Mouse (Mus musculus): ENCODE measurements around the gene Zfhx2. TPM values are rescaled to one million over a fixed set of nuclear protein-coding genes. Genes with fewer than 3 reads are reported as not detected.

Zfhx2 gene
- polyA plus RNA-seq, 1 experiment: 0.63 TPM

- Histone ChIP-seq H3K79me3 (ENCODE audit: low read depth) (no peaks in the 10 kb centered on the region), H3K4me3 (ENCODE audit: insufficient read depth, poor library complexity, severe bottlenecking) (no peak overlapping the region), H3K79me2 (ENCODE audit: control insufficient read depth, insufficient read depth) (no peaks in the 10 kb centered on the region), H3K36me3 (ENCODE audit: control insufficient read depth, insufficient read depth) (no peaks in the 10 kb centered on the region), H3ac (ENCODE audit: control insufficient read depth, insufficient read length, low read depth) (no peak overlapping the region), H3K27me3 (ENCODE audit: control insufficient read depth, insufficient read depth, insufficient read length) (peaks cover 39% of the 10 kb centered on the region)
- TF ChIP-seq MYOD1 (IDR thresholded peaks at IDR 0.05; ENCODE audit: control insufficient read depth, insufficient read length, low read depth): no peak
- TF ChIP-seq MYOG (IDR thresholded peaks at IDR 0.05; ENCODE audit: control insufficient read depth, extremely low read depth, insufficient read length): no peak
- TF ChIP-seq CEBPB (IDR thresholded peaks at IDR 0.05; ENCODE audit: low read depth): no peak
- no peak for TF ChIP-seq USF1 (IDR thresholded peaks at IDR 0.05; ENCODE audit: low read depth)
- no peak for TF ChIP-seq CTCF (IDR thresholded peaks at IDR 0.05; ENCODE audit: control insufficient read depth, insufficient read depth, insufficient read length)
- no peak for TF ChIP-seq MAX (IDR thresholded peaks at IDR 0.05)
Measured at GRCm38 (mm10) chr14:55109048-55109873, 17.1 kb upstream of the Zfhx2 start.

- H3K27me3 ChIP-seq (ENCODE audit: control insufficient read depth, insufficient read depth, insufficient read length): peaks cover 30% of the 10 kb centered on the region
Measured at GRCm38 (mm10) chr14:55108202-55108870, 16.2 kb upstream of the Zfhx2 start.

GRCm38 (mm10) chr14:55106990-55107389, 14.9 kb upstream of the Zfhx2 start:
- no peaks in the 10 kb centered on the region for H3K79me2 ChIP-seq (ENCODE audit: control insufficient read depth, insufficient read depth)
- no peak overlapping the region for H3K4me3 ChIP-seq (ENCODE audit: insufficient read depth, poor library complexity, severe bottlenecking)
- no peak overlapping the region for H3ac ChIP-seq (ENCODE audit: control insufficient read depth, insufficient read length, low read depth)
- no peaks in the 10 kb centered on the region for H3K36me3 ChIP-seq (ENCODE audit: control insufficient read depth, insufficient read depth)
- no peaks in the 10 kb centered on the region for H3K79me3 ChIP-seq (ENCODE audit: low read depth)
- peaks cover 25% of the 10 kb centered on the region for H3K27me3 ChIP-seq (ENCODE audit: control insufficient read depth, insufficient read depth, insufficient read length)
- TF ChIP-seq CTCF (IDR thresholded peaks at IDR 0.05; ENCODE audit: control insufficient read depth, insufficient read depth, insufficient read length): no peak
- no peak for TF ChIP-seq FOSL1 (IDR thresholded peaks at IDR 0.05; ENCODE audit: insufficient read depth, low read length, poor library complexity, severe bottlenecking)
- TF ChIP-seq CEBPB (IDR thresholded peaks at IDR 0.05; ENCODE audit: low read depth): no peak
- TF ChIP-seq USF1 (IDR thresholded peaks at IDR 0.05; ENCODE audit: low read depth): no peak
- TF ChIP-seq MAX (IDR thresholded peaks at IDR 0.05): no peak
- no peak for TF ChIP-seq MYOD1 (IDR thresholded peaks at IDR 0.05; ENCODE audit: control insufficient read depth, insufficient read length, low read depth)
- TF ChIP-seq MYOG (IDR thresholded peaks at IDR 0.05; ENCODE audit: control insufficient read depth, extremely low read depth, insufficient read length): no peak

More at GRCm38 (mm10) chr14:55108202-55108870, 16.2 kb upstream of the Zfhx2 start:
- H3K79me2 ChIP-seq (ENCODE audit: control insufficient read depth, insufficient read depth): no peaks in the 10 kb centered on the region
- H3K79me3 ChIP-seq (ENCODE audit: low read depth): no peaks in the 10 kb centered on the region
- no peak for TF ChIP-seq CEBPB (IDR thresholded peaks at IDR 0.05; ENCODE audit: low read depth)
- no peak for TF ChIP-seq FOSL1 (IDR thresholded peaks at IDR 0.05; ENCODE audit: insufficient read depth, low read length, poor library complexity, severe bottlenecking)
- no peak for TF ChIP-seq USF1 (IDR thresholded peaks at IDR 0.05; ENCODE audit: low read depth)
- no peak for TF ChIP-seq MAX (IDR thresholded peaks at IDR 0.05)
- no peak for TF ChIP-seq CTCF (IDR thresholded peaks at IDR 0.05; ENCODE audit: control insufficient read depth, insufficient read depth, insufficient read length)
- no peak for TF ChIP-seq MYOG (IDR thresholded peaks at IDR 0.05; ENCODE audit: control insufficient read depth, extremely low read depth, insufficient read length)
- TF ChIP-seq MYOD1 (IDR thresholded peaks at IDR 0.05; ENCODE audit: control insufficient read depth, insufficient read length, low read depth): no peak
- H3ac ChIP-seq (ENCODE audit: control insufficient read depth, insufficient read length, low read depth): no peak overlapping the region
- no peaks in the 10 kb centered on the region for H3K36me3 ChIP-seq (ENCODE audit: control insufficient read depth, insufficient read depth)
- H3K4me3 ChIP-seq (ENCODE audit: insufficient read depth, poor library complexity, severe bottlenecking): no peak overlapping the region

- H3K4me3 ChIP-seq (ENCODE audit: insufficient read depth, poor library complexity, severe bottlenecking): peak within 1 kb of the TSS; percentile 27
- TF ChIP-seq MYOD1 (IDR thresholded peaks at IDR 0.05; ENCODE audit: control insufficient read depth, insufficient read length, low read depth) (no peak), MYOG (IDR thresholded peaks at IDR 0.05; ENCODE audit: control insufficient read depth, extremely low read depth, insufficient read length) (no peak), CTCF (IDR thresholded peaks at IDR 0.05; ENCODE audit: control insufficient read depth, insufficient read depth, insufficient read length) (no peak), MAX (IDR thresholded peaks at IDR 0.05) (no peak), CEBPB (IDR thresholded peaks at IDR 0.05; ENCODE audit: low read depth) (no peak), FOSL1 (IDR thresholded peaks at IDR 0.05; ENCODE audit: insufficient read depth, low read length, poor library complexity, severe bottlenecking) (no peak), USF1 (IDR thresholded peaks at IDR 0.05; ENCODE audit: low read depth) (no peak)
- peak within 1 kb of the TSS; percentile 38 for H3ac ChIP-seq (ENCODE audit: control insufficient read depth, insufficient read length, low read depth)
- no peaks in the 10 kb centered on the region for H3K36me3 ChIP-seq (ENCODE audit: control insufficient read depth, insufficient read depth)
- no peaks in the 10 kb centered on the region for H3K79me3 ChIP-seq (ENCODE audit: low read depth)
- peaks cover 19% of the 10 kb centered on the region for H3K27me3 ChIP-seq (ENCODE audit: control insufficient read depth, insufficient read depth, insufficient read length)
- H3K79me2 ChIP-seq (ENCODE audit: control insufficient read depth, insufficient read depth): no peaks in the 10 kb centered on the region
Measured at GRCm38 (mm10) chr14:55105836-55106809, 14.0 kb upstream of the Zfhx2 start, which contains the start of gene Ap1g2. TSS of gene Ap1g2 (minus strand) at chr14:55106593.

- H3ac ChIP-seq (ENCODE audit: control insufficient read depth, insufficient read length, low read depth): no peak overlapping the region
- peaks cover 19% of the 10 kb centered on the region for H3K27me3 ChIP-seq (ENCODE audit: control insufficient read depth, insufficient read depth, insufficient read length)
- H3K36me3 ChIP-seq (ENCODE audit: control insufficient read depth, insufficient read depth): no peaks in the 10 kb centered on the region
- H3K79me3 ChIP-seq (ENCODE audit: low read depth): no peaks in the 10 kb centered on the region
- TF ChIP-seq USF1 (IDR thresholded peaks at IDR 0.05; ENCODE audit: low read depth): no peak
- no peak for TF ChIP-seq CTCF (IDR thresholded peaks at IDR 0.05; ENCODE audit: control insufficient read depth, insufficient read depth, insufficient read length)
- TF ChIP-seq MYOD1 (IDR thresholded peaks at IDR 0.05; ENCODE audit: control insufficient read depth, insufficient read length, low read depth): no peak
- TF ChIP-seq FOSL1 (IDR thresholded peaks at IDR 0.05; ENCODE audit: insufficient read depth, low read length, poor library complexity, severe bottlenecking): no peak
- TF ChIP-seq CEBPB (IDR thresholded peaks at IDR 0.05; ENCODE audit: low read depth): no peak
- TF ChIP-seq MAX (IDR thresholded peaks at IDR 0.05): no peak
- TF ChIP-seq MYOG (IDR thresholded peaks at IDR 0.05; ENCODE audit: control insufficient read depth, extremely low read depth, insufficient read length): no peak
- no peak overlapping the region for H3K4me3 ChIP-seq (ENCODE audit: insufficient read depth, poor library complexity, severe bottlenecking)
- H3K79me2 ChIP-seq (ENCODE audit: control insufficient read depth, insufficient read depth): no peaks in the 10 kb centered on the region
Measured at GRCm38 (mm10) chr14:55105386-55105785, 13.3 kb upstream of the Zfhx2 start.
